Mouse (Mus musculus) lung, postnatal 0 days (tissue): ENCODE results near the gene Cct2. TPM values are rescaled to one million over a fixed set of nuclear protein-coding genes. Genes with fewer than 3 reads are reported as not detected.

Experiments used
- ATAC-seq: fragments of 200-750 bp; cut with Nextera tagmentation; 2 replicates; pipeline ENCODE4 v1.8.0; 2017; ENCODE audit warnings: moderate library complexity
- DNase-seq: peaks from one replicate; pipeline ENCODE4 v3.0.0-alpha.2; 2016; ENCODE audit warnings: low spot score
- H3K27ac ChIP-seq: fragments of 300-500 bp; sonication (generic); 2 replicates; pipeline ENCODE4 v1.5.1; 2014; ENCODE audit warnings: antibody characterized with exemption, mild to moderate bottlenecking, low read length, mixed read lengths
- H3K27me3 ChIP-seq: fragments of 300-500 bp; sonication (generic); replicated peaks from 2 replicates; pipeline ENCODE4 v1.6.1; 2014; ENCODE audit warnings: low read length, mixed read lengths; ENCODE audit not compliant: insufficient read depth
- H3K36me3 ChIP-seq: fragments of 300-500 bp; sonication (generic); 2 replicates; pipeline ENCODE4 v1.6.1; 2014; ENCODE audit warnings: low read length, mixed read lengths; ENCODE audit not compliant: insufficient read depth
- H3K4me1 ChIP-seq: fragments of 300-500 bp; sonication (generic); 2 replicates; pipeline ENCODE4 v1.6.1; 2014; ENCODE audit warnings: antibody characterized with exemption, low read depth, low read length, mixed read lengths; ENCODE audit not compliant: insufficient read depth
- H3K4me2 ChIP-seq: fragments of 300-500 bp; sonication (generic); replicated peaks from 2 replicates; pipeline ENCODE4 v1.6.1; 2014; ENCODE audit warnings: low read depth, mild to moderate bottlenecking, low read length, moderate library complexity, mixed read lengths
- H3K4me3 ChIP-seq: fragments of 300-500 bp; sonication (generic); 2 replicates; pipeline ENCODE4 v1.5.1; 2014; ENCODE audit warnings: low read depth, low read length
- H3K9ac ChIP-seq: fragments of 300-500 bp; sonication (generic); replicated peaks from 2 replicates; pipeline ENCODE4 v1.6.1; 2014; ENCODE audit warnings: low read depth, mild to moderate bottlenecking
- H3K9me3 ChIP-seq: fragments of 300-500 bp; sonication (generic); 2 replicates; pipeline ENCODE4 v1.6.1; 2016; ENCODE audit warnings: low read length, mixed read lengths
- CTCF ChIP-seq: IDR thresholded peaks from 2 replicates; pipeline ENCODE4 v1.5.1; 2016; ENCODE audit warnings: antibody characterized with exemption, mild to moderate bottlenecking
- EP300 ChIP-seq: IDR thresholded peaks from 2 replicates; pipeline ENCODE4 v1.6.1; 2016; ENCODE audit warnings: antibody characterized with exemption, mild to moderate bottlenecking, control low read depth
- WGBS: fragments of 180-500 bp; shearing (Covaris S2); extraction: QIAGEN DNeasy Blood & Tissue Kit; methylation state at CpG from one replicate; pipeline ENCODE4 v1.1.7; 2014; 5-methylcytosine and 5-hydroxymethylcytosine counted together
- polyA plus RNA-seq: library from polyadenylated mRNA; unstranded; fragments of >200 nt; fragmentation: Nextera tagmentation; extraction: Ambion mirVana; gene quantifications from 2 replicates; pipeline ENCODE4 v1.2.1, GENCODE M21; 2015

Gene Cct2
- polyA plus RNA-seq, 1 experiment from 2014 or later: 107 TPM

GRCm38 (mm10) chr10:117005707-117006464, 57.7 kb downstream of the Cct2 start:
- ATAC-seq: no peak
- no peak overlapping the region for H3K4me2 ChIP-seq
- no peak overlapping the region for H3K27ac ChIP-seq
- H3K9me3 ChIP-seq: no peaks in the 10 kb centered on the region
- no peaks in the 10 kb centered on the region for H3K4me1 ChIP-seq
- DNase-seq: no peak
- 62% methylated on average over 12 of the region's 12 CpGs for WGBS
- no peaks in the 10 kb centered on the region for H3K27me3 ChIP-seq
- no peak overlapping the region for H3K9ac ChIP-seq
- no peak for TF ChIP-seq EP300
- no peak for TF ChIP-seq CTCF
- H3K36me3 ChIP-seq: no peaks in the 10 kb centered on the region
- no peak overlapping the region for H3K4me3 ChIP-seq

GRCm38 (mm10) chr10:117004695-117005094, 58.9 kb downstream of the Cct2 start:
- Histone ChIP-seq H3K27me3 (no peaks in the 10 kb centered on the region), H3K27ac (no peak overlapping the region), H3K4me2 (no peak overlapping the region), H3K36me3 (no peaks in the 10 kb centered on the region), H3K9me3 (no peaks in the 10 kb centered on the region), H3K9ac (no peak overlapping the region), H3K4me1 (no peaks in the 10 kb centered on the region), H3K4me3 (no peak overlapping the region)
- DNase-seq (no peak), ATAC-seq (no peak)
- 58% methylated on average over 5 of the region's 5 CpGs for WGBS
- TF ChIP-seq CTCF (no peak), EP300 (no peak)

Other genes starting within 250 kb of the Cct2 start
- gene Myrfl, start 166.9 kb downstream of the Cct2 start, polyA plus RNA-seq: not detected in 2 replicates
- 29.5 and 34.2 TPM in 2 replicates for gene Rab3ip, start 113.0 kb downstream of the Cct2 start, polyA plus RNA-seq
- not detected in 2 replicates for gene Gm10271, start 91.2 kb downstream of the Cct2 start, polyA plus RNA-seq
- gene Best3, start 77.5 kb downstream of the Cct2 start, polyA plus RNA-seq: 0.15 and 0.43 TPM in 2 replicates
- gene Lrrc10, start 18.5 kb downstream of the Cct2 start, polyA plus RNA-seq: 0.45 and 0.58 TPM in 2 replicates
- gene Frs2, start 84.7 kb upstream of the Cct2 start, polyA plus RNA-seq: 18.8 and 21.9 TPM in 2 replicates
- 49.7 and 52.8 TPM in 2 replicates for gene Yeats4, start 160.7 kb upstream of the Cct2 start, polyA plus RNA-seq
- 3.3 and 4.1 TPM in 2 replicates for gene 9530003J23Rik, start 174.9 kb upstream of the Cct2 start, polyA plus RNA-seq
- gene Lyz2, start 218.5 kb upstream of the Cct2 start, polyA plus RNA-seq: 2,893 and 3,526 TPM in 2 replicates
- gene Lyz1, start 229.1 kb upstream of the Cct2 start, polyA plus RNA-seq: 2,166 and 3,269 TPM in 2 replicates